Mouse (Mus musculus) heart, postnatal 0 days (tissue): ENCODE measurements around the gene Myoc.

ENCODE experiments used
- CTCF ChIP-seq: IDR thresholded peaks from 2 replicates; pipeline ENCODE4 v1.5.1; 2016; ENCODE audit warnings: antibody characterized with exemption, control low read depth, low read depth
- EP300 ChIP-seq: IDR thresholded peaks from 2 replicates; pipeline ENCODE4 v1.6.1; 2016; ENCODE audit warnings: antibody characterized with exemption, low read depth

DNA sequence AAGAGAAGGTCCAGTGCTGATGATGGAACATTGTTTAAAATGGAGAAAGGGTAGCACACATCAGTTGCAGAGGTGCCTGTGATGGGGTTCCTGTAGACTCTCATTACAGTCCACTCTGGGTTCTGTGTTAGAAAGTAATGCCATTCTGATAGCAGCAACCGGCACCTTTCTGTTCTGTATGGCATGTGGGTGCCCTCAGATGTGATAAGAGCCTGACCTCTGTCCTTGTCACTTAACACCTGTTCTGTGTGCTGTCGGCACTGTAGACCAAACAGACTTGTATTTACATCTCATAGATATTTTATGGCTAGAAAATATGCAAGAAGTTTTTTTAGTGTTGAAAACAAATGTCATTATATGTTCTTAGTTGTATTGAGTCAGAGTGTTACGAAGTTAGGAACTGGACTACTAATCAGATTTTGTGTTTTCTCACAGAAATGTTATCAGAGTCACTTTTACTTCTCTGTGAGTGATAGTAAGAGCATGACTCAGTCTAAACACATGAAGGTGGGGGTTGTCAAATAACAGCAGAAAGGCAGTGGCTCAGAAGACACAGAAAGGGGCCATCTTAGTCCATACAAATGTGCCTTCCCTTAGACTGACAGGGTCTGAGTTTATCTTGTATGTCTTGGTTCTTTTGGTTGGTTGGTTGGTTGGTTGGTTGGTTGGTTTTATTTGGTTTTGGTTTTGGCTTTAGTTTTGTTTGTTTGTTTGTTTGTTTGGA lies 41.4 kb upstream of the Myoc start:
- TF ChIP-seq CTCF (no peak), EP300 (no peak)
